Mouse (Mus musculus) intestine, embryonic 15.5 days (tissue): Measurements from ENCODE around the gene Gm10717. TPM values are rescaled to one million over a fixed set of nuclear protein-coding genes. Genes with fewer than 3 reads are reported as not detected.
"Not testable (repeated sequence)": the region's sequence is repeated elsewhere in the genome, so short reads cannot be mapped to it uniquely, and the experiment has no call there.

ENCODE experiments used
- ATAC-seq: fragments of 200-750 bp; cut with Nextera tagmentation; 2 replicates; pipeline ENCODE4 v1.8.0; 2017; ENCODE audit warnings: moderate TSS enrichment, moderate library complexity
- H3K27ac ChIP-seq: fragments of 300-500 bp; sonication (generic); 2 replicates; pipeline ENCODE4 v1.5.1; 2015; ENCODE audit warnings: mild to moderate bottlenecking, inconsistent platforms
- H3K27me3 ChIP-seq: fragments of 300-500 bp; sonication (generic); replicated peaks from 2 replicates; pipeline ENCODE4 v1.6.1; 2015; ENCODE audit warnings: inconsistent platforms
- H3K36me3 ChIP-seq: fragments of 300-500 bp; sonication (generic); 2 replicates; pipeline ENCODE4 v1.6.1; 2015; ENCODE audit warnings: inconsistent platforms
- H3K4me1 ChIP-seq: fragments of 300-500 bp; sonication (generic); replicated peaks from 2 replicates; pipeline ENCODE4 v1.6.1; 2015; ENCODE audit warnings: inconsistent platforms
- H3K4me2 ChIP-seq: fragments of 300-500 bp; sonication (generic); replicated peaks from 2 replicates; pipeline ENCODE4 v1.6.1; 2015; ENCODE audit warnings: mild to moderate bottlenecking, inconsistent platforms
- H3K4me3 ChIP-seq: fragments of 300-500 bp; sonication (generic); replicated peaks from 2 replicates; pipeline ENCODE4 v1.5.1; 2015; ENCODE audit warnings: inconsistent platforms
- H3K9ac ChIP-seq: fragments of 300-500 bp; sonication (generic); 2 replicates; pipeline ENCODE4 v1.6.1; 2015; ENCODE audit warnings: inconsistent platforms
- H3K9me3 ChIP-seq: fragments of 300-500 bp; sonication (generic); 2 replicates; pipeline ENCODE4 v1.6.1; 2016; ENCODE audit warnings: inconsistent platforms
- WGBS: fragments of 180-500 bp; shearing (Covaris S2); methylation state at CpG from one replicate; pipeline ENCODE4 v1.1.7; 2015; 5-methylcytosine and 5-hydroxymethylcytosine counted together
- polyA plus RNA-seq: library from polyadenylated mRNA; unstranded; fragments of >200 nt; fragmentation: Nextera tagmentation; extraction: Ambion mirVana; gene quantifications from 2 replicates; pipeline ENCODE4 v1.2.1, GENCODE M21; 2015

Gm10717 gene
- polyA plus RNA-seq, 1 experiment from 2014 or later = not detected

GRCm38 (mm10) chr9:3029276-3030000 lies 4.2 kb downstream of the Gm10717 start:
- H3K36me3 ChIP-seq, H3K4me3 ChIP-seq, H3K4me2 ChIP-seq, ATAC-seq, H3K9ac ChIP-seq, H3K9me3 ChIP-seq, H3K27me3 ChIP-seq, H3K27ac ChIP-seq, H3K4me1 ChIP-seq: not testable (repeated sequence)
- WGBS = 63% methylated on average over 14 of the region's 16 CpGs

GRCm38 (mm10) chr9:3030677-3031318 lies 5.6 kb downstream of the Gm10717 start:
- not testable (repeated sequence) for H3K27ac ChIP-seq, H3K9ac ChIP-seq, H3K9me3 ChIP-seq, H3K4me2 ChIP-seq, H3K27me3 ChIP-seq, H3K4me3 ChIP-seq, ATAC-seq, H3K36me3 ChIP-seq, H3K4me1 ChIP-seq
- WGBS = 64% methylated on average over 2 of the region's 10 CpGs

- H3K27me3 ChIP-seq, H3K9ac ChIP-seq, H3K4me2 ChIP-seq, H3K36me3 ChIP-seq, H3K27ac ChIP-seq, H3K9me3 ChIP-seq, ATAC-seq, H3K4me3 ChIP-seq, H3K4me1 ChIP-seq: not testable (repeated sequence)
- WGBS = 47% methylated on average over 1 of the region's 8 CpGs
Observed at GRCm38 (mm10) chr9:3034299-3034698, 9.1 kb downstream of the Gm10717 start, which contains the start of gene Gm17535. Gm17535 (plus strand) TSS chr9:3034599.

- not testable (repeated sequence) for H3K4me1 ChIP-seq, H3K27me3 ChIP-seq, H3K4me2 ChIP-seq, H3K4me3 ChIP-seq, H3K27ac ChIP-seq, H3K9ac ChIP-seq, ATAC-seq, H3K36me3 ChIP-seq, H3K9me3 ChIP-seq
- 75% methylated on average over 8 of the region's 8 CpGs for WGBS
Observed at GRCm38 (mm10) chr9:3036577-3036976, 11.4 kb downstream of the Gm10717 start, which contains the start of gene Gm10715. Gm10715 (plus strand) TSS chr9:3036877.

GRCm38 (mm10) chr9:3038161-3038560 lies 12.9 kb downstream of the Gm10717 start:
- WGBS = 66% methylated on average over 4 of the region's 4 CpGs
- not testable (repeated sequence) for ATAC-seq, H3K4me2 ChIP-seq

More at GRCm38 (mm10) chr9:3038161-3038560, 12.9 kb downstream of the Gm10717 start:
- H3K27me3 ChIP-seq, H3K36me3 ChIP-seq, H3K4me1 ChIP-seq, H3K4me3 ChIP-seq, H3K9ac ChIP-seq, H3K9me3 ChIP-seq, H3K27ac ChIP-seq: not testable (repeated sequence)

Other genes with a start within 250 kb of the Gm10717 start
- gene Gm10722, start 24.5 kb upstream of the Gm10717 start, polyA plus RNA-seq = not detected in 2 replicates
- not detected in 2 replicates for gene Gm11168, start 22.1 kb upstream of the Gm10717 start, polyA plus RNA-seq
- gene Gm10721, start 12.3 kb upstream of the Gm10717 start, polyA plus RNA-seq = not detected in 2 replicates
- not detected in 2 replicates for gene Gm10720, start 9.8 kb upstream of the Gm10717 start, polyA plus RNA-seq
- gene Gm10719, start 8.0 kb upstream of the Gm10717 start, polyA plus RNA-seq = 0.30 TPM in 1 of 2 replicates, not detected in the other
- gene Gm10718, start 1.9 kb upstream of the Gm10717 start, polyA plus RNA-seq = 0.64 TPM in 1 of 2 replicates, not detected in the other
- not detected in 2 replicates for gene Gm17535, start 9.2 kb downstream of the Gm10717 start, polyA plus RNA-seq
- gene Gm10715, start 11.5 kb downstream of the Gm10717 start, polyA plus RNA-seq = not detected in 2 replicates